8 mouse cellular contexts compared by ENCODE assay signal in the genomic region with DNA sequence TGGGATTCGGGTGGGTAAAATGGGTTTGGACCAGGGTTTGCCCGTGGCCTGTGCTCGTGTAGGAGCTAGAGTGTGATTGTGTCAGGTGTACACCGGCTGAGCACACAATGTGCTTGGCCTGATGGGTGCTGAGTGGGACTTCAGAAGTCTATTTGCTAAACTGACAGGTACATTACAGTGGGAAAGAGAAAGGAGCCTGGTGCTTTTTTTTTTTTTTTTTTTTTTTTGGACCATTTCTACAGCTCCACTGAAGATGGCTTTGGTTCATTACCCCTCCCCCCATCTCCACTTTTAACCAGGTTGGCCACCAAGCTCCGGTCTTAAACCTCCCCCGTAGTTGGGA. TPM values are rescaled to one million over a fixed set of nuclear protein-coding genes. Genes with fewer than 3 reads are reported as not detected.
DNase-seq lines count a peak whose midpoint lies in the region; ATAC-seq and TF ChIP-seq lines count a peak whose summit lies in the region.

No protein-coding gene starts in this region.

- H3K27me3 ChIP-seq in lung, postnatal 0 days (replicated peaks; ENCODE audit: insufficient read depth, low read length) = no peaks in the 10 kb centered on the region
- H3K27me3 ChIP-seq in hindbrain, embryonic 14.5 days (ENCODE audit: control insufficient read depth, insufficient read depth, low read length) = no peaks in the 10 kb centered on the region
- no peaks in the 10 kb centered on the region for H3K27me3 ChIP-seq in midbrain, embryonic 15.5 days (replicated peaks)

- no peak for ATAC-seq in lung, postnatal 0 days
- ATAC-seq in hindbrain, embryonic 14.5 days (ENCODE audit: low FRiP score) = no peak
- no peak for ATAC-seq in midbrain, embryonic 15.5 days (replicated peaks)
- no peak for ATAC-seq in inflammation-experienced regulatory T-cells, adult 6 months

- no peak for TF ChIP-seq EP300 in lung, postnatal 0 days (IDR thresholded peaks at IDR 0.05)

- H3K4me1 ChIP-seq in lung, postnatal 0 days (ENCODE audit: insufficient read depth, low read depth, low read length) = peaks cover 22% of the 10 kb centered on the region; the same call in 1 of the 2 replicates
- peaks cover 29% of the 10 kb centered on the region for H3K4me1 ChIP-seq in hindbrain, embryonic 14.5 days (replicated peaks; ENCODE audit: control insufficient read depth, insufficient read depth, low read length)
- H3K4me1 ChIP-seq in midbrain, embryonic 15.5 days = peaks cover 36% of the 10 kb centered on the region

- no peaks in the 10 kb centered on the region for H3K36me3 ChIP-seq in lung, postnatal 0 days (ENCODE audit: insufficient read depth, low read length)
- no peaks in the 10 kb centered on the region for H3K36me3 ChIP-seq in hindbrain, embryonic 14.5 days (replicated peaks; ENCODE audit: control insufficient read depth, insufficient read depth)
- H3K36me3 ChIP-seq in midbrain, embryonic 15.5 days (replicated peaks) = no peaks in the 10 kb centered on the region

- no peaks in the 10 kb centered on the region for H3K9me3 ChIP-seq in lung, postnatal 0 days (ENCODE audit: low read length)
- H3K9me3 ChIP-seq in hindbrain, embryonic 14.5 days (ENCODE audit: control insufficient read depth, low read length) = no peaks in the 10 kb centered on the region
- H3K9me3 ChIP-seq in midbrain, embryonic 15.5 days = no peaks in the 10 kb centered on the region

- 17% methylated on average over 6 of the region's 6 CpGs for WGBS in lung, postnatal 0 days
- 48% methylated on average over 6 of the region's 6 CpGs for WGBS in hindbrain, embryonic 14.5 days
- WGBS in midbrain, embryonic 15.5 days = 31% methylated on average over 6 of the region's 6 CpGs

- DNase-seq in adrenal gland, postnatal 14 days = peak; percentile 25
- DNase-seq in adrenal gland, adult 8-10 months = no peak
- peak; percentile 55 for DNase-seq in lung, postnatal 0 days (ENCODE audit: low spot score)
- DNase-seq in lung, postnatal 36 days = no peak
- peak; percentile 27 for DNase-seq in hindbrain, embryonic 14.5 days (ENCODE audit: low spot score)
- no peak for DNase-seq in ovary, adult 18-20 months (ENCODE audit: low spot score)

- no peak for TF ChIP-seq CTCF in lung, postnatal 0 days (IDR thresholded peaks at IDR 0.05)

- peak overlapping the region; percentile 90 for H3K4me3 ChIP-seq in lung, postnatal 0 days (ENCODE audit: low read depth, low read length)
- H3K4me3 ChIP-seq in hindbrain, embryonic 14.5 days (replicated peaks; ENCODE audit: low read length) = peak overlapping the region; percentile 96
- H3K4me3 ChIP-seq in midbrain, embryonic 15.5 days = peak overlapping the region; percentile 90

- H3K9ac ChIP-seq in lung, postnatal 0 days (replicated peaks; ENCODE audit: low read depth) = peak overlapping the region; percentile 96
- H3K9ac ChIP-seq in hindbrain, embryonic 14.5 days = peak overlapping the region; percentile 96
- peak overlapping the region; percentile 97; the same call in 1 of the 2 replicates for H3K9ac ChIP-seq in midbrain, embryonic 15.5 days

- peak overlapping the region; percentile 98 for H3K27ac ChIP-seq in lung, postnatal 0 days (ENCODE audit: low read length)
- H3K27ac ChIP-seq in hindbrain, embryonic 14.5 days = no peak overlapping the region
- H3K27ac ChIP-seq in midbrain, embryonic 15.5 days = peak overlapping the region; percentile 95; the same call in 1 of the 2 replicates

- H3K4me2 ChIP-seq in lung, postnatal 0 days (replicated peaks; ENCODE audit: low read depth, low read length) = peak overlapping the region; percentile 75
- peak overlapping the region; percentile 93 for H3K4me2 ChIP-seq in hindbrain, embryonic 14.5 days (replicated peaks)
- H3K4me2 ChIP-seq in midbrain, embryonic 15.5 days = peak overlapping the region; percentile 78

RNA-seq across cellular contexts. Expression of gene Zfp592, which starts 1.2 kb away (rescaled TPM):
- total RNA-seq in adrenal gland, postnatal 14 days (2021) = 32.5 and 35.7 TPM in 2 replicates
- 10 to 100 TPM; 21.2 to 31.7 (median 26.4) TPM for total RNA-seq in adrenal gland, adult 8-10 months (2022)
- polyA plus RNA-seq in lung, postnatal 0 days (2015; fragmentation: Nextera tagmentation; extraction: Ambion mirVana) = 6.4 and 6.6 TPM in 2 replicates
- polyA plus RNA-seq in hindbrain, embryonic 14.5 days (2014; fragmentation: Nextera tagmentation; extraction: Ambion mirVana) = 10.4 and 12.3 TPM in 2 replicates
- polyA plus RNA-seq in midbrain, embryonic 15.5 days (2015; fragmentation: Nextera tagmentation; extraction: Ambion mirVana) = 10.8 and 13.2 TPM in 2 replicates
- 10 to 100 TPM; 12.8 to 21.3 (median 19.8) TPM for polyA plus RNA-seq in inflammation-experienced regulatory T-cells, adult 6 months (2017; shearing (Covaris generic))

RNA-seq across cellular contexts. Expression of gene Sec11a, which starts 47.1 kb away (rescaled TPM):
- total RNA-seq in adrenal gland, postnatal 14 days (2021) = 105 and 124 TPM in 2 replicates
- total RNA-seq in adrenal gland, adult 8-10 months (2022) = 100 to 1,000 TPM in 3 of 4 experiments, 10 to 100 TPM in 1; 90.9 to 110 (median 105) TPM
- polyA plus RNA-seq in lung, postnatal 0 days (2015; fragmentation: Nextera tagmentation; extraction: Ambion mirVana) = 170 and 172 TPM in 2 replicates
- polyA plus RNA-seq in hindbrain, embryonic 14.5 days (2014; fragmentation: Nextera tagmentation; extraction: Ambion mirVana) = 147 and 156 TPM in 2 replicates
- 147 and 163 TPM in 2 replicates for polyA plus RNA-seq in midbrain, embryonic 15.5 days (2015; fragmentation: Nextera tagmentation; extraction: Ambion mirVana)
- 100 to 1,000 TPM; 248 to 321 (median 312) TPM for polyA plus RNA-seq in inflammation-experienced regulatory T-cells, adult 6 months (2017; shearing (Covaris generic))

Comparison
In these comparisons a context has a peak if more than half of its experiments do, and no peak if none do; other contexts are left out.
1. DNase-seq: peak in adrenal gland, postnatal 14 days (single experiment), lung, postnatal 0 days (single experiment) and hindbrain, embryonic 14.5 days (single experiment); none in adrenal gland, adult 8-10 months (single experiment), lung, postnatal 36 days (single experiment) and ovary, adult 18-20 months (single experiment).
2. Peak in every context shown above with its lines, with median percentiles within 50 percentile points of each other: H3K4me2 ChIP-seq, H3K4me3 ChIP-seq and H3K9ac ChIP-seq.